Mouse (Mus musculus) thymus, adult 2 months (tissue): ENCODE measurements around the gene Eml5.

Experiments
- CTCF ChIP-seq: fragments of 200-500 bp; IDR thresholded peaks from 2 replicates; pipeline ENCODE4 v1.5.1; 2012; ENCODE audit warnings: mild to moderate bottlenecking, control low read depth, low read length, moderate library complexity, borderline replicate concordance; ENCODE audit not compliant: control insufficient read depth, poor library complexity, insufficient read depth; ENCODE audit errors: extremely low read depth
- POLR2A ChIP-seq: fragments of 200-500 bp; IDR thresholded peaks from 2 replicates; pipeline ENCODE4 v1.6.1; 2012; ENCODE audit warnings: mild to moderate bottlenecking, low read length, control low read depth, moderate library complexity; ENCODE audit not compliant: control insufficient read depth, poor library complexity, insufficient read depth; ENCODE audit errors: extremely low read depth

DNA sequence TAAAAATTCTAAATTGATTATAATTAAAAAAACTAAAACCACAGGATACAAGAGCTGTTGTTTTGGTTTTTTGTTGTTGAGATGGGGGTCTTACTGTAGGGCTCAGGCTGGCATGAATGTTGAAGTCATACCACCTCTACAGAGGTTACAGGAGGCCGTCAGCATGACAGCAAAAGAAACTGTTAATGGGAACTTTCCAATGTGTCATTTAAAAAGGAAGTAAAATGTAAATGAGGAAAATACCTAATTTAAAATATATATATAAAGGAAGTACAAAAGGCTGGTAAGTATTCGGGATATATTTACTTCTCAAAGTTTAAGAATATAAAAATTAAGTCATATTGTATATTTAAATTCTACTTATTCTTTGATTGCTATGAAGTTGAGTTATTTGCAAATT is 65.8 kb downstream of the Eml5 start:
- TF ChIP-seq POLR2A: no peak
- TF ChIP-seq CTCF: no peak
